Mouse (Mus musculus) olfactory bulb, adult 2 months (tissue): Measurements from ENCODE around the gene Olfr805.

Experiments
- CTCF ChIP-seq: fragments of 200-500 bp; IDR thresholded peaks from 2 replicates; pipeline ENCODE4 v1.5.1; 2012; ENCODE audit warnings: low read depth, mild to moderate bottlenecking, low read length, moderate library complexity; ENCODE audit not compliant: insufficient read depth
- POLR2A ChIP-seq: fragments of 200-500 bp; IDR thresholded peaks from 2 replicates; pipeline ENCODE4 v1.6.1; 2012; ENCODE audit warnings: mild to moderate bottlenecking, low read depth, low read length, moderate library complexity; ENCODE audit not compliant: insufficient read depth

- TF ChIP-seq CTCF: no peak
- no peak for TF ChIP-seq POLR2A
These were observed 12.6 kb upstream of the Olfr805 start, which contains the start of gene Olfr806 for GRCm38 (mm10) chr10:129741821-129742220.
